ENCODE assay signal across 8 mouse cellular contexts in the genomic region with DNA sequence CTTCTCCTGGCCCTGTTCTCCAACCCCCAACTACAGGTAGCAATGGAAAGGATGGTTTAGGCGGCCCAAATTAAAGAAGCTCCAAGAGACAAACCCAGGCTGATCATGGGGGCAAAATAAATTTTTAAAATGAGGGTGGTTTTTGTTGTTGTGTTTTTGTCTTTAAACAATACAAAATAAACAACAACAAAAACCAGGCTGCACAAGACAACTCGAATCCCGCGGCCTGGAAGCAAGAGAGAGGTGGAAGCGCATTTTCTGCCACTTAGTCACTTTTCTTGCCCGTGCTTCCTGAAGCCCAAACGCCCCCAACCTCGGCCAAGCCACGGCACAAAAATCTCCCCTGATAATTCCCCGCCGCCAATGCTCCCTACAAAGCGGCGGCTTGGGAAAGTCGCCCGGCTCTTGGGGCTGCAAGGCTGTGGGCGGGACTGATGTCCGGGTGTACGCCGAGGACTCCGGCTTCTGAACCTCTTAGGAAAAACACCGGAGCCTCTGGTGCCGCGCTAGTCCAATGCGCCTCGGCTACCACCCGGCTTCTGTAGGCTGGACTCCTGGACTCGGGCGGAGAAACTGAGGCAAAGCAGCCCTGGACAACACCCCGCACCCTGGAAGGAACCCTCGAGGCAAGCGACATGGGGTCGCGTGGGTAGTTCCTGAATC. TPM values are rescaled to one million over a fixed set of nuclear protein-coding genes. Genes with fewer than 3 reads are reported as not detected.
DNase-seq lines count a peak whose midpoint lies in the region; ATAC-seq and TF ChIP-seq lines count a peak whose summit lies in the region.

No protein-coding gene starts in this region.

- H3K36me3 ChIP-seq in ES-Bruce4 (ENCODE audit: control insufficient read depth, insufficient read depth, low read length, poor library complexity, severe bottlenecking): no peaks in the 10 kb centered on the region
- no peaks in the 10 kb centered on the region for H3K36me3 ChIP-seq in forebrain, embryonic 11.5 days (ENCODE audit: control insufficient read depth, insufficient read depth, low read length)
- no peaks in the 10 kb centered on the region for H3K36me3 ChIP-seq in intestine, postnatal 0 days (ENCODE audit: control insufficient read depth, insufficient read depth)
- no peaks in the 10 kb centered on the region for H3K36me3 ChIP-seq in neural tube, embryonic 13.5 days

- peak; percentile 77 to 79 for DNase-seq in cerebellum, adult 18-20 months
- DNase-seq in cerebellum, postnatal 4 days (ENCODE audit: low spot score in 2 of 2): no peak
- DNase-seq in forebrain, embryonic 11.5 days (ENCODE audit: low spot score): no peak
- no peak for DNase-seq in T-cell, adult 2 months (ENCODE audit: low spot score)
- no peak for DNase-seq in thymus, postnatal 25 days

- H3K9me3 ChIP-seq in ES-Bruce4 (replicated peaks; ENCODE audit: control insufficient read depth, insufficient read depth, low read length, poor library complexity, severe bottlenecking): no peaks in the 10 kb centered on the region
- H3K9me3 ChIP-seq in forebrain, embryonic 11.5 days (ENCODE audit: control insufficient read depth, low read length): no peaks in the 10 kb centered on the region
- H3K9me3 ChIP-seq in intestine, postnatal 0 days (ENCODE audit: control insufficient read depth): no peaks in the 10 kb centered on the region
- H3K9me3 ChIP-seq in neural tube, embryonic 13.5 days: no peaks in the 10 kb centered on the region

- H3K4me3 ChIP-seq in ES-Bruce4 (ENCODE audit: low read depth, low read length): peak overlapping the region; percentile 14
- 0 out of 2 replicates have a peak overlapping the region, but pooled peaks have one; percentile 0 for H3K4me3 ChIP-seq in forebrain, embryonic 11.5 days (ENCODE audit: low read depth, low read length)
- peak overlapping the region; percentile 9; the same call in 1 of the 2 replicates for H3K4me3 ChIP-seq in intestine, postnatal 0 days (ENCODE audit: low read depth, low read length)
- H3K4me3 ChIP-seq in neural tube, embryonic 13.5 days: peak overlapping the region; percentile 18

- 0 out of 2 replicates have a peak overlapping the region, but pooled peaks have one; percentile 2 for H3K4me2 ChIP-seq in forebrain, embryonic 11.5 days (ENCODE audit: low read depth, low read length, severe bottlenecking)
- peak overlapping the region; percentile 13; the same call in 1 of the 2 replicates for H3K4me2 ChIP-seq in intestine, postnatal 0 days (replicated peaks; ENCODE audit: low read depth)
- peak overlapping the region; percentile 33 for H3K4me2 ChIP-seq in neural tube, embryonic 13.5 days

- no peak for TF ChIP-seq CTCF in ES-Bruce4 (IDR thresholded peaks at IDR 0.05; ENCODE audit: low read depth, low read length)
- no peak for TF ChIP-seq CTCF in intestine, postnatal 0 days (IDR thresholded peaks at IDR 0.05; ENCODE audit: low read depth)

- TF ChIP-seq POLR2A in ES-Bruce4 (IDR thresholded peaks at IDR 0.05; ENCODE audit: insufficient read depth, low read length): no peak

- peak overlapping the region; percentile 10 for H3K9ac ChIP-seq in ES-Bruce4 (ENCODE audit: low read depth, poor library complexity, severe bottlenecking)
- no peak overlapping the region for H3K9ac ChIP-seq in forebrain, embryonic 11.5 days (ENCODE audit: low read length)
- no peak overlapping the region for H3K9ac ChIP-seq in intestine, postnatal 0 days (ENCODE audit: low read depth, low read length)
- peak overlapping the region; percentile 34; the same call in 1 of the 2 replicates for H3K9ac ChIP-seq in neural tube, embryonic 13.5 days

- ATAC-seq in forebrain, embryonic 11.5 days (replicated peaks; ENCODE audit: low FRiP score): no peak
- ATAC-seq in intestine, postnatal 0 days: no peak
- no peak for ATAC-seq in neural tube, embryonic 13.5 days (ENCODE audit: low read depth)

- no peak for TF ChIP-seq EP300 in ES-Bruce4 (IDR thresholded peaks at IDR 0.05; ENCODE audit: insufficient read depth, low read depth, low read length)

- no peaks in the 10 kb centered on the region for H3K4me1 ChIP-seq in ES-Bruce4 (ENCODE audit: control insufficient read depth, insufficient read depth, low read length)
- H3K4me1 ChIP-seq in forebrain, embryonic 11.5 days (replicated peaks; ENCODE audit: control insufficient read depth, insufficient read depth, low read length): peaks cover 12% of the 10 kb centered on the region
- no peaks in the 10 kb centered on the region for H3K4me1 ChIP-seq in intestine, postnatal 0 days (replicated peaks; ENCODE audit: control insufficient read depth, insufficient read depth, low read length)
- H3K4me1 ChIP-seq in neural tube, embryonic 13.5 days (replicated peaks): peaks cover 71% of the 10 kb centered on the region

- peaks cover 47% of the 10 kb centered on the region for H3K27me3 ChIP-seq in ES-Bruce4 (ENCODE audit: control insufficient read depth, insufficient read depth, low read length, poor library complexity, severe bottlenecking)
- peaks cover 91% of the 10 kb centered on the region for H3K27me3 ChIP-seq in forebrain, embryonic 11.5 days (ENCODE audit: control insufficient read depth, insufficient read depth, low read length)
- peaks cover 80% of the 10 kb centered on the region for H3K27me3 ChIP-seq in intestine, postnatal 0 days (replicated peaks; ENCODE audit: control insufficient read depth, insufficient read depth, low read length)
- H3K27me3 ChIP-seq in neural tube, embryonic 13.5 days: peaks cover 100% of the 10 kb centered on the region

- no peak overlapping the region for H3K27ac ChIP-seq in ES-Bruce4 (ENCODE audit: insufficient read depth, low read length)
- H3K27ac ChIP-seq in forebrain, embryonic 11.5 days (ENCODE audit: low read depth, low read length): no peak overlapping the region
- no peak overlapping the region for H3K27ac ChIP-seq in intestine, postnatal 0 days (ENCODE audit: low read depth, low read length)
- no peak overlapping the region for H3K27ac ChIP-seq in neural tube, embryonic 13.5 days (replicated peaks)

- under 1% methylated on average over 33 of the region's 33 CpGs for WGBS in forebrain, embryonic 11.5 days
- 9% methylated on average over 33 of the region's 33 CpGs for WGBS in intestine, postnatal 0 days
- 3% methylated on average over 33 of the region's 33 CpGs for WGBS in neural tube, embryonic 13.5 days

RNA-seq across cellular contexts. Expression of a gene that starts 16.1 kb away (rescaled TPM):
- polyA plus RNA-seq in ES-Bruce4 (2011; ENCODE audit: insufficient read depth, insufficient read length, low read depth, missing spikeins): 1.2 and 1.8 TPM in 2 replicates
- polyA plus RNA-seq in forebrain, embryonic 11.5 days (2014; fragmentation: Nextera tagmentation; extraction: Ambion mirVana): 7.7 and 8.9 TPM in 2 replicates
- polyA plus RNA-seq in intestine, postnatal 0 days (2015; fragmentation: Nextera tagmentation; extraction: Ambion mirVana): 11.2 and 12.0 TPM in 2 replicates
- 28.7 and 34.4 TPM in 2 replicates for polyA plus RNA-seq in neural tube, embryonic 13.5 days (2015; fragmentation: Nextera tagmentation; extraction: Ambion mirVana)

RNA-seq across cellular contexts. Expression of a gene that starts 38.6 kb away (rescaled TPM):
- 2.5 and 3.1 TPM in 2 replicates for polyA plus RNA-seq in ES-Bruce4 (2011; ENCODE audit: insufficient read depth, insufficient read length, low read depth, missing spikeins)
- polyA plus RNA-seq in forebrain, embryonic 11.5 days (2014; fragmentation: Nextera tagmentation; extraction: Ambion mirVana): 5.5 and 6.4 TPM in 2 replicates
- polyA plus RNA-seq in intestine, postnatal 0 days (2015; fragmentation: Nextera tagmentation; extraction: Ambion mirVana): 1.9 and 2.2 TPM in 2 replicates
- 12.3 and 12.8 TPM in 2 replicates for polyA plus RNA-seq in neural tube, embryonic 13.5 days (2015; fragmentation: Nextera tagmentation; extraction: Ambion mirVana)

RNA-seq across cellular contexts. Expression of a gene that starts 47.3 kb away (rescaled TPM):
- polyA plus RNA-seq in ES-Bruce4 (2011; ENCODE audit: insufficient read depth, insufficient read length, low read depth, missing spikeins): 19.5 and 20.5 TPM in 2 replicates
- 41.0 and 44.3 TPM in 2 replicates for polyA plus RNA-seq in forebrain, embryonic 11.5 days (2014; fragmentation: Nextera tagmentation; extraction: Ambion mirVana)
- 36.3 and 37.6 TPM in 2 replicates for polyA plus RNA-seq in intestine, postnatal 0 days (2015; fragmentation: Nextera tagmentation; extraction: Ambion mirVana)
- 35.1 and 39.8 TPM in 2 replicates for polyA plus RNA-seq in neural tube, embryonic 13.5 days (2015; fragmentation: Nextera tagmentation; extraction: Ambion mirVana)

RNA-seq across cellular contexts. Expression of a gene that starts 56.4 kb away (rescaled TPM):
- 68.0 and 76.1 TPM in 2 replicates for polyA plus RNA-seq in ES-Bruce4 (2011; ENCODE audit: insufficient read depth, insufficient read length, low read depth, missing spikeins)
- 102 and 110 TPM in 2 replicates for polyA plus RNA-seq in forebrain, embryonic 11.5 days (2014; fragmentation: Nextera tagmentation; extraction: Ambion mirVana)
- 67.8 and 74.2 TPM in 2 replicates for polyA plus RNA-seq in intestine, postnatal 0 days (2015; fragmentation: Nextera tagmentation; extraction: Ambion mirVana)
- polyA plus RNA-seq in neural tube, embryonic 13.5 days (2015; fragmentation: Nextera tagmentation; extraction: Ambion mirVana): 69.9 and 74.2 TPM in 2 replicates

Comparison
In these comparisons a context has a peak if more than half of its experiments do, and no peak if none do; other contexts are left out.
1. DNase-seq: peak in cerebellum, adult 18-20 months (2 of 2); none in cerebellum, postnatal 4 days (0 of 2), forebrain, embryonic 11.5 days (single experiment), T-cell, adult 2 months (single experiment) and thymus, postnatal 25 days (single experiment).
2. H3K9ac ChIP-seq: peak in ES-Bruce4 (single experiment) and neural tube, embryonic 13.5 days (single experiment); none in forebrain, embryonic 11.5 days (single experiment) and intestine, postnatal 0 days (single experiment).
3. Peak in every context shown above with its lines, with median percentiles within 50 percentile points of each other: H3K4me3 ChIP-seq and H3K4me2 ChIP-seq.